Mouse (Mus musculus) bone marrow macrophage, adult 2 months (primary cell): ENCODE results near the gene Nupl2.

Experiments used
- CTCF ChIP-seq: IDR thresholded peaks from 2 replicates; pipeline ENCODE4 v1.5.1; 2012; ENCODE audit warnings: low read depth, mild to moderate bottlenecking, low read length, moderate library complexity
- POLR2A ChIP-seq: IDR thresholded peaks from 2 replicates; pipeline ENCODE4 v1.6.1; 2012; ENCODE audit warnings: mild to moderate bottlenecking, low read depth, low read length, borderline replicate concordance

GRCm38 (mm10) chr5:24214547-24214878 is 49.8 kb downstream of the Nupl2 start:
- TF ChIP-seq POLR2A: no peak
- no peak for TF ChIP-seq CTCF
